Mouse (Mus musculus) lung, postnatal 0 days (tissue): ENCODE data around the gene Mast4.

Source experiments
- CTCF ChIP-seq: IDR thresholded peaks from 2 replicates; pipeline ENCODE4 v1.5.1; 2016; ENCODE audit warnings: antibody characterized with exemption, mild to moderate bottlenecking
- EP300 ChIP-seq: IDR thresholded peaks from 2 replicates; pipeline ENCODE4 v1.6.1; 2016; ENCODE audit warnings: antibody characterized with exemption, mild to moderate bottlenecking, control low read depth

DNA sequence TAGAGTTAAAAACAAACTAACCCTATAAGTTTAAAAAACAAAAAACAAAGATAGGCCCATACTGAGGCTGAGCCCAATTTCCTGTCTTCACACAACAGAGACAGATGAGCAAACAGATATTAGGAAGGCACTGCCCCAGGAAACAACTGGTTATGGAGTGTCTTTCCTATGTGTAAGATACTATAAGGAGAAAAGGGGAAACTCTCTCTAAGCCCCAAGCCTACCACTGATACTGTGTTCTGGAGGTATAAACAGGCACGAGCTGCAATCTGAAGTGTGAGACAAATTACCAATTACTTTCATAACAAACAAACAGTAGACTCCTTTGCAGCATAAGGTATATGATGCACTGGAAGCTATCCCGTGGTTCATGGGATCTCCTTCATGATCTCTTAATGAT lies 471.9 kb downstream of the Mast4 start:
- TF ChIP-seq CTCF (no peak), EP300 (no peak)
